Mouse (Mus musculus): Measurements from ENCODE around the gene Dnajb4.
"Not testable (repeated sequence)": the region's sequence is repeated elsewhere in the genome, so short reads cannot be mapped to it uniquely, and the experiment has no call there.

Gene Dnajb4

GRCm38 (mm10) chr3:152147085-152147831, 62.8 kb downstream of the Dnajb4 start:
- DNase-seq (ENCODE audit: low spot score in 2 of 2) = no peak

GRCm38 (mm10) chr3:152145186-152145585, 64.9 kb downstream of the Dnajb4 start:
- peak in 1 of 2 experiments; percentile 40 for DNase-seq (ENCODE audit: low spot score in 2 of 2)

GRCm38 (mm10) chr3:152142989-152143695, 67.0 kb downstream of the Dnajb4 start:
- DNase-seq (ENCODE audit: low spot score in 2 of 2) = no peak

- DNase-seq (ENCODE audit: low spot score in 2 of 2) = no peak
These were observed 68.0 kb downstream of the Dnajb4 start for GRCm38 (mm10) chr3:152142146-152142545.

GRCm38 (mm10) chr3:152139308-152139707, 70.8 kb downstream of the Dnajb4 start:
- not testable (repeated sequence) for DNase-seq (ENCODE audit: low spot score in 2 of 2)

GRCm38 (mm10) chr3:152136106-152136505, 74.0 kb downstream of the Dnajb4 start:
- DNase-seq (ENCODE audit: low spot score in 2 of 2) = not testable (repeated sequence)

GRCm38 (mm10) chr3:152133621-152134020, 76.5 kb downstream of the Dnajb4 start:
- no peak for DNase-seq (ENCODE audit: low spot score in 2 of 2)

- DNase-seq (ENCODE audit: low spot score in 2 of 2) = no peak
These were observed 79.1 kb downstream of the Dnajb4 start for GRCm38 (mm10) chr3:152130963-152131362.

GRCm38 (mm10) chr3:152129426-152129825, 80.7 kb downstream of the Dnajb4 start:
- not testable (repeated sequence) for DNase-seq (ENCODE audit: low spot score in 2 of 2)

GRCm38 (mm10) chr3:152128631-152129030, 81.5 kb downstream of the Dnajb4 start:
- DNase-seq (ENCODE audit: low spot score in 2 of 2) = no peak

All from urinary bladder, postnatal 4 days (tissue).